Mouse (Mus musculus): ENCODE measurements at regions not wholly inside any gene's neighbourhood (a gene's known extent, or its start where the extent isn't known, plus 50 kb on each side); places are given as distances from the start of the nearest gene placed in this dataset.

DNA sequence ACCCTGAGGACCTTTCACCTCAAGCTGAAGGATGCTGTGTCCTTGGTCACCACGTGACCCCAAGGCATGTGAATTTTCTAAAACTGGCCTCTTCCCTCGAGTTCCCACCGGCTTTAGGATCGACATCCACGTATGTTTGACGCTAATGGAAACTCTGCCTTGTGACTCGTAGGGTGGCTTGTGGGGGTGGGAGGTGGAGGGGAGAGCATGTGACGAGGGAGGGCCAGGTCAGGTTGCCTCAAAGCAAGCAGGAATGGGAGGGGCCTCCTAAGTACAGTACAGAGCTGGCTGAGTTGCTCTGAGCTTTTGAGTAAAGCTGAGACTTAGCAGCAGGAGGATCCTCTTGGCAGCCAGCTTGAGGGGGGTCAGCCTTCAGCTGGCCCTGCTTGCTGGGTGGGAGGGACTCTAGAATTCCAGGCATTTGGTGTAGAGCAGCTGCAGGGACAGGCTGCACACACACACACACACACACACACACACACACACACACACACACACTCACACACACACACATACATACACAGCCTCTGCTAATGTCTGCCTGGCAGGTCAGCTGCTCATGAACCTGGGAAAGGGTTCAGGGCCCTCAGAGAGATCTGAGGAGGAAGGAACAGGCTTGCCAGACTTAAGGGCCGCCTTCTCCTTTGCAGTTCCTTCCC lies 78.5 kb downstream of the Sik1 start:
- Histone ChIP-seq H3K27me3 (ENCODE audit: control insufficient read depth, insufficient read depth, insufficient read length) (no peaks in the 10 kb centered on the region), H3ac (ENCODE audit: control insufficient read depth, insufficient read length) (no peak overlapping the region), H3K4me2 (ENCODE audit: low read depth) (peak overlapping the region; percentile 49), H3K36me3 (ENCODE audit: control insufficient read depth, insufficient read depth) (no peaks in the 10 kb centered on the region), H3K79me2 (ENCODE audit: control insufficient read depth, insufficient read depth) (no peaks in the 10 kb centered on the region), H3K4me3 (no peak overlapping the region)
- TF ChIP-seq USF1 (IDR thresholded peaks at IDR 0.05; ENCODE audit: low read depth) (peak; percentile 61), MYOG (IDR thresholded peaks at IDR 0.05; ENCODE audit: control insufficient read depth in 1 of 3, insufficient read depth in 1 of 3, insufficient read length in 2 of 3, low read depth in 2 of 3) (peak; percentile 89 to 98 (median 98)), TCF3 (IDR thresholded peaks at IDR 0.05; ENCODE audit: insufficient read length, low read depth) (peak; percentile 90), TCF12 (IDR thresholded peaks at IDR 0.05; ENCODE audit: insufficient read depth, poor library complexity, severe bottlenecking) (peak; percentile 90), SRF (IDR thresholded peaks at IDR 0.05; ENCODE audit: control insufficient read depth, insufficient read length, low read depth) (peak; percentile 11), REST (IDR thresholded peaks at IDR 0.05; ENCODE audit: insufficient read depth, insufficient read length) (no peak), POLR2AphosphoS2 (IDR thresholded peaks at IDR 0.05; ENCODE audit: insufficient read length, low read depth) (no peak), MYOD1 (IDR thresholded peaks at IDR 0.05; ENCODE audit: control insufficient read depth in 1 of 3, insufficient read length in 2 of 3, low read depth in 2 of 3) (peak; percentile 50 to 92 (median 91))

DNA sequence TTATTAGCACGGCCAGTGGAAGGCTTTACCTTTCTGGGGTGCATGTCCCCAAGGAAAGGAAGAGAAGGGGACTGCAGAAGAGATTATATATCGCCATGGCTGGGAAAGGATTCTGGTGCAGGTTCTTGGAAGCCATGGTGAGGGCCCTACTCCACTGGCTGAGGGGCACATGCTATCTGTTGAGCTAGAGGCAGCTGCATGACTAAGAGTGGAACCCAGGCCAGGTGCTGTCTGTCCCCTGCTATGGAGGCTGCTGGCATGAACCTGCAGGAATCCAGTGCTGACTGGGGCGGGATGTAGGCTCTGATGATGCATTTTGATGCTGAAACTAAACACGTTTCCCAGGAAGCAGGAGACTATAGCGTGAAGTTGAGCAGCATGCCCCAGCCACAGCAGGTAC lies 77.9 kb downstream of the Sik1 start:
- H3K79me2 ChIP-seq (ENCODE audit: control insufficient read depth, insufficient read depth) = no peaks in the 10 kb centered on the region
- no peaks in the 10 kb centered on the region for H3K36me3 ChIP-seq (ENCODE audit: control insufficient read depth, insufficient read depth)
- H3ac ChIP-seq (ENCODE audit: control insufficient read depth, insufficient read length) = no peak overlapping the region
- H3K4me3 ChIP-seq = no peak overlapping the region
- peak overlapping the region; percentile 49 for H3K4me2 ChIP-seq (ENCODE audit: low read depth)
- H3K27me3 ChIP-seq (ENCODE audit: control insufficient read depth, insufficient read depth, insufficient read length) = no peaks in the 10 kb centered on the region
- peak in 2 of 3 experiments; percentile 50 to 77 for TF ChIP-seq MYOD1 (IDR thresholded peaks at IDR 0.05; ENCODE audit: control insufficient read depth in 1 of 3, insufficient read length in 2 of 3, low read depth in 2 of 3)
- TF ChIP-seq REST (IDR thresholded peaks at IDR 0.05; ENCODE audit: insufficient read depth, insufficient read length) = no peak
- TF ChIP-seq MYOG (IDR thresholded peaks at IDR 0.05; ENCODE audit: control insufficient read depth in 1 of 3, insufficient read depth in 1 of 3, insufficient read length in 2 of 3, low read depth in 2 of 3) = peak in 2 of 3 experiments; percentile 21 to 75

- no peaks in the 10 kb centered on the region for H3K36me3 ChIP-seq (ENCODE audit: control insufficient read depth, insufficient read depth)
- TF ChIP-seq MYOG (IDR thresholded peaks at IDR 0.05; ENCODE audit: control insufficient read depth in 1 of 3, insufficient read depth in 1 of 3, insufficient read length in 2 of 3, low read depth in 2 of 3) (peak in 1 of 3 experiments; percentile 77), MYOD1 (IDR thresholded peaks at IDR 0.05; ENCODE audit: control insufficient read depth in 1 of 3, insufficient read length in 2 of 3, low read depth in 2 of 3) (peak in 2 of 3 experiments; percentile 76 to 78), TCF12 (IDR thresholded peaks at IDR 0.05; ENCODE audit: insufficient read depth, poor library complexity, severe bottlenecking) (peak; percentile 9), REST (IDR thresholded peaks at IDR 0.05; ENCODE audit: insufficient read depth, insufficient read length) (no peak)
- no peaks in the 10 kb centered on the region for H3K27me3 ChIP-seq (ENCODE audit: control insufficient read depth, insufficient read depth, insufficient read length)
- H3ac ChIP-seq (ENCODE audit: control insufficient read depth, insufficient read length) = no peak overlapping the region
- no peak overlapping the region for H3K4me2 ChIP-seq (ENCODE audit: low read depth)
- no peak overlapping the region for H3K4me3 ChIP-seq
- no peaks in the 10 kb centered on the region for H3K79me2 ChIP-seq (ENCODE audit: control insufficient read depth, insufficient read depth)
These were observed 76.1 kb downstream of the Sik1 start for GRCm38 (mm10) chr17:31779466-31779865.

- no peaks in the 10 kb centered on the region for H3K27me3 ChIP-seq (ENCODE audit: control insufficient read depth, insufficient read depth, insufficient read length)
- no peak for TF ChIP-seq TCF12 (IDR thresholded peaks at IDR 0.05; ENCODE audit: insufficient read depth, poor library complexity, severe bottlenecking)
- no peak for TF ChIP-seq USF1 (IDR thresholded peaks at IDR 0.05; ENCODE audit: low read depth)
- no peak for TF ChIP-seq REST (IDR thresholded peaks at IDR 0.05; ENCODE audit: insufficient read depth, insufficient read length)
- TF ChIP-seq SRF (IDR thresholded peaks at IDR 0.05; ENCODE audit: control insufficient read depth, insufficient read length, low read depth) = no peak
- TF ChIP-seq MYOG (IDR thresholded peaks at IDR 0.05; ENCODE audit: control insufficient read depth in 1 of 3, insufficient read depth in 1 of 3, insufficient read length in 2 of 3, low read depth in 2 of 3) = no peak
- no peak for TF ChIP-seq MAX (IDR thresholded peaks at IDR 0.05; ENCODE audit: low read depth)
- TF ChIP-seq POLR2A (IDR thresholded peaks at IDR 0.05; ENCODE audit: insufficient read length, low read depth) = no peak
- TF ChIP-seq CEBPB (IDR thresholded peaks at IDR 0.05; ENCODE audit: insufficient read depth, poor library complexity, severe bottlenecking) = no peak
- TF ChIP-seq MYOD1 (IDR thresholded peaks at IDR 0.05; ENCODE audit: control insufficient read depth in 1 of 3, insufficient read length in 2 of 3, low read depth in 2 of 3) = no peak
- H3K4me2 ChIP-seq (ENCODE audit: low read depth) = no peak overlapping the region
- H3ac ChIP-seq (ENCODE audit: control insufficient read depth, insufficient read length) = no peak overlapping the region
- no peak overlapping the region for H3K4me3 ChIP-seq
- H3K79me2 ChIP-seq (ENCODE audit: control insufficient read depth, insufficient read depth) = no peaks in the 10 kb centered on the region
- no peaks in the 10 kb centered on the region for H3K36me3 ChIP-seq (ENCODE audit: control insufficient read depth, insufficient read depth)
These were observed 73.4 kb downstream of the Sik1 start for GRCm38 (mm10) chr17:31782251-31782650.

DNA sequence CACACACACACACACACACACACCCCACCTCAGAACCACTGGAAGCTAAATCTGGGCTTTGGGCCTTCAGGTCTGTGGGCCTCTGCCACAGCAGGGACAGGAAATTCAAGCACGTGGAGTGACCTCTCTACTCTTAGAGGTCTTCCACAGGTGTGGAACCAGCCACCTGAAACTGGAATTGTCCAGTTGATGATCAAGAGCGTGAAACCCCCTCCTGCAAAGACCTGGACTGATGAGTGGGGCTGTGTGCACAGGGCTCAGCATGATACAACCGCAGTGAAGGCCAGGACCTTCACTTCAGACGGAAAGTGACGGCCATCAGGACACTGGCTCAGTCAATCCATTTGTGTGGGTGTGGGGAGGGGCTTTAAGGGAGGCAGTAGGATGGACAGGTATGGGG lies 72.5 kb downstream of the Sik1 start:
- no peak overlapping the region for H3K4me2 ChIP-seq (ENCODE audit: low read depth)
- TF ChIP-seq REST (IDR thresholded peaks at IDR 0.05; ENCODE audit: insufficient read depth, insufficient read length) (no peak), E2F4 (IDR thresholded peaks at IDR 0.05; ENCODE audit: insufficient read depth) (no peak), MAX (IDR thresholded peaks at IDR 0.05; ENCODE audit: low read depth) (no peak), MYOG (IDR thresholded peaks at IDR 0.05; ENCODE audit: control insufficient read depth in 1 of 3, insufficient read depth in 1 of 3, insufficient read length in 2 of 3, low read depth in 2 of 3) (no peak), USF1 (IDR thresholded peaks at IDR 0.05; ENCODE audit: low read depth) (no peak), POLR2AphosphoS2 (IDR thresholded peaks at IDR 0.05; ENCODE audit: insufficient read length, low read depth) (no peak), TCF12 (IDR thresholded peaks at IDR 0.05; ENCODE audit: insufficient read depth, poor library complexity, severe bottlenecking) (no peak), TCF3 (IDR thresholded peaks at IDR 0.05; ENCODE audit: insufficient read length, low read depth) (no peak), CEBPB (IDR thresholded peaks at IDR 0.05; ENCODE audit: insufficient read depth, poor library complexity, severe bottlenecking) (no peak), POLR2A (IDR thresholded peaks at IDR 0.05; ENCODE audit: insufficient read length, low read depth) (no peak), MYOD1 (IDR thresholded peaks at IDR 0.05; ENCODE audit: control insufficient read depth in 1 of 3, insufficient read length in 2 of 3, low read depth in 2 of 3) (no peak)
- no peaks in the 10 kb centered on the region for H3K36me3 ChIP-seq (ENCODE audit: control insufficient read depth, insufficient read depth)
- no peaks in the 10 kb centered on the region for H3K79me2 ChIP-seq (ENCODE audit: control insufficient read depth, insufficient read depth)
- H3ac ChIP-seq (ENCODE audit: control insufficient read depth, insufficient read length) = no peak overlapping the region
- H3K4me3 ChIP-seq = no peak overlapping the region
- H3K27me3 ChIP-seq (ENCODE audit: control insufficient read depth, insufficient read depth, insufficient read length) = no peaks in the 10 kb centered on the region

Measured in myocyte (in vitro differentiated cells).